Mouse (Mus musculus): Measurements from ENCODE around the gene Usf3.
A peak's percentile ranks its signal among the peaks of the same experiment; 100 is the strongest.

Gene Usf3

GRCm38 (mm10) chr16:44173966-44174530 lies 1.0 kb downstream of the Usf3 start:
- no peak for DNase-seq

GRCm38 (mm10) chr16:44175001-44175400 lies 2.0 kb downstream of the Usf3 start:
- no peak for DNase-seq

- DNase-seq, result no peak
These were observed 3.5 kb downstream of the Usf3 start for GRCm38 (mm10) chr16:44176511-44176910.

- DNase-seq, result peak; percentile 64 to 81
These were observed 5.5 kb downstream of the Usf3 start for GRCm38 (mm10) chr16:44178555-44178954.

- DNase-seq, result no peak
These were observed 9.6 kb downstream of the Usf3 start for GRCm38 (mm10) chr16:44182597-44182996.

- DNase-seq, result no peak
These were observed 11.7 kb downstream of the Usf3 start for GRCm38 (mm10) chr16:44184769-44185168.

GRCm38 (mm10) chr16:44187172-44187571 lies 14.1 kb downstream of the Usf3 start:
- DNase-seq, result no peak

- no peak for DNase-seq
These were observed 15.7 kb downstream of the Usf3 start for GRCm38 (mm10) chr16:44188766-44189165.

- DNase-seq, result no peak
These were observed 17.0 kb downstream of the Usf3 start for GRCm38 (mm10) chr16:44190032-44190431.

- DNase-seq, result no peak
These were observed 17.9 kb downstream of the Usf3 start for GRCm38 (mm10) chr16:44190968-44191367.

GRCm38 (mm10) chr16:44199066-44199703 lies 26.1 kb downstream of the Usf3 start:
- peak; percentile 20 to 27 for DNase-seq

GRCm38 (mm10) chr16:44200146-44200545 lies 27.1 kb downstream of the Usf3 start:
- DNase-seq, result no peak

GRCm38 (mm10) chr16:44204331-44204730 lies 31.3 kb downstream of the Usf3 start:
- peak; percentile 40 to 54 for DNase-seq

GRCm38 (mm10) chr16:44205973-44206372 lies 32.9 kb downstream of the Usf3 start:
- no peak for DNase-seq

GRCm38 (mm10) chr16:44210156-44211053 lies 37.4 kb downstream of the Usf3 start:
- no peak for DNase-seq

- DNase-seq, result no peak
These were observed 38.0 kb downstream of the Usf3 start for GRCm38 (mm10) chr16:44211054-44211414.

GRCm38 (mm10) chr16:44212703-44213102 lies 39.7 kb downstream of the Usf3 start:
- no peak for DNase-seq

GRCm38 (mm10) chr16:44215513-44215912 lies 42.5 kb downstream of the Usf3 start:
- no peak for DNase-seq

- no peak for DNase-seq
These were observed 43.4 kb downstream of the Usf3 start for GRCm38 (mm10) chr16:44216417-44216816.

GRCm38 (mm10) chr16:44221463-44221862 lies 48.4 kb downstream of the Usf3 start:
- DNase-seq, result no peak

GRCm38 (mm10) chr16:44226706-44227291 lies 53.8 kb downstream of the Usf3 start:
- DNase-seq, result no peak

- DNase-seq, result no peak
These were observed 60.0 kb downstream of the Usf3 start for GRCm38 (mm10) chr16:44233019-44233418.

- DNase-seq, result no peak
These were observed 64.8 kb downstream of the Usf3 start for GRCm38 (mm10) chr16:44237836-44238235.

All from lung, adult 18-20 months (tissue).